Mouse (Mus musculus): ENCODE data around the gene Smc6.

Smc6 gene

GRCm38 (mm10) chr12:11281584-11281983 is 15.9 kb downstream of the Smc6 start:
- no peak for DNase-seq (ENCODE audit: extremely low read depth, low read depth, low spot score)

GRCm38 (mm10) chr12:11286382-11286781 is 20.7 kb downstream of the Smc6 start:
- DNase-seq (ENCODE audit: extremely low read depth, low read depth, low spot score) = no peak

GRCm38 (mm10) chr12:11300858-11301257 is 35.2 kb downstream of the Smc6 start:
- no peak for DNase-seq (ENCODE audit: extremely low read depth, low read depth, low spot score)

- no peak for DNase-seq (ENCODE audit: extremely low read depth, low read depth, low spot score)
These were observed 41.3 kb downstream of the Smc6 start for GRCm38 (mm10) chr12:11306753-11307645.

GRCm38 (mm10) chr12:11311106-11311505 is 45.4 kb downstream of the Smc6 start:
- DNase-seq (ENCODE audit: extremely low read depth, low read depth, low spot score) = no peak

- DNase-seq (ENCODE audit: extremely low read depth, low read depth, low spot score) = no peak
These were observed 48.2 kb downstream of the Smc6 start for GRCm38 (mm10) chr12:11313840-11314239.

- no peak for DNase-seq (ENCODE audit: extremely low read depth, low read depth, low spot score)
These were observed 52.0 kb downstream of the Smc6 start for GRCm38 (mm10) chr12:11317671-11318070.

GRCm38 (mm10) chr12:11324480-11324879 is 58.8 kb downstream of the Smc6 start:
- no peak for DNase-seq (ENCODE audit: extremely low read depth, low read depth, low spot score)

GRCm38 (mm10) chr12:11326483-11326882 is 60.8 kb downstream of the Smc6 start:
- DNase-seq (ENCODE audit: extremely low read depth, low read depth, low spot score) = no peak

- DNase-seq (ENCODE audit: extremely low read depth, low read depth, low spot score) = no peak
These were observed 71.2 kb downstream of the Smc6 start for GRCm38 (mm10) chr12:11336845-11337244.

- no peak for DNase-seq (ENCODE audit: extremely low read depth, low read depth, low spot score)
These were observed 72.6 kb downstream of the Smc6 start for GRCm38 (mm10) chr12:11338251-11338650.

GRCm38 (mm10) chr12:11342020-11342600 is 76.4 kb downstream of the Smc6 start:
- no peak for DNase-seq (ENCODE audit: extremely low read depth, low read depth, low spot score)

- no peak for DNase-seq (ENCODE audit: extremely low read depth, low read depth, low spot score)
These were observed 80.3 kb downstream of the Smc6 start for GRCm38 (mm10) chr12:11345963-11346362.

GRCm38 (mm10) chr12:11348423-11348822 is 82.7 kb downstream of the Smc6 start:
- DNase-seq (ENCODE audit: extremely low read depth, low read depth, low spot score) = no peak

- no peak for DNase-seq (ENCODE audit: extremely low read depth, low read depth, low spot score)
These were observed 84.2 kb downstream of the Smc6 start for GRCm38 (mm10) chr12:11349870-11350269.

- no peak for DNase-seq (ENCODE audit: extremely low read depth, low read depth, low spot score)
These were observed 85.2 kb downstream of the Smc6 start for GRCm38 (mm10) chr12:11350895-11351294.

GRCm38 (mm10) chr12:11362435-11362834 is 96.7 kb downstream of the Smc6 start:
- DNase-seq (ENCODE audit: extremely low read depth, low read depth, low spot score) = no peak

GRCm38 (mm10) chr12:11364870-11365269 is 99.2 kb downstream of the Smc6 start:
- DNase-seq (ENCODE audit: extremely low read depth, low read depth, low spot score) = no peak

- DNase-seq (ENCODE audit: extremely low read depth, low read depth, low spot score) = no peak
These were observed 101.5 kb downstream of the Smc6 start for GRCm38 (mm10) chr12:11367099-11367765.

Data from fat pad, adult 2 months (tissue).